Mouse (Mus musculus): ENCODE results near the gene Olfr250. TPM values are rescaled to one million over a fixed set of nuclear protein-coding genes. Genes with fewer than 3 reads are reported as not detected.
"Not testable (repeated sequence)": the region's sequence is repeated elsewhere in the genome, so short reads cannot be mapped to it uniquely, and the experiment has no call there.

The Olfr250 gene
- polyA plus RNA-seq (2016; fragmentation: Nextera tagmentation; extraction: Ambion mirVana), result not detected in 2 replicates

- no peak within 1 kb of the TSS for H3K4me3 ChIP-seq
- 95% methylated on average over 2 of the region's 2 CpGs for WGBS
- H3K27me3 ChIP-seq (ENCODE audit: low read depth, poor library complexity, severe bottlenecking), result no peaks in the 10 kb centered on the region
- no peak within 1 kb of the TSS for H3K27ac ChIP-seq (replicated peaks)
- no peaks in the 10 kb centered on the region for H3K4me1 ChIP-seq
- DNase-seq (ENCODE audit: low spot score), result no peak
- no peaks in the 10 kb centered on the region for H3K9me3 ChIP-seq (replicated peaks)
- H3K36me3 ChIP-seq, result no peaks in the 10 kb centered on the region
These were observed at the start of gene Olfr250 for GRCm38 (mm10) chr9:38366596-38366995. Gene Olfr250 (plus strand): TSS chr9:38366896.

- H3K9me3 ChIP-seq (replicated peaks), result no peaks in the 10 kb centered on the region
- no peaks in the 10 kb centered on the region for H3K4me1 ChIP-seq
- 86% methylated on average over 3 of the region's 3 CpGs for WGBS
- H3K4me3 ChIP-seq, result no peak within 1 kb of the TSS
- H3K36me3 ChIP-seq, result no peaks in the 10 kb centered on the region
- DNase-seq (ENCODE audit: low spot score), result no peak
- no peaks in the 10 kb centered on the region for H3K27me3 ChIP-seq (ENCODE audit: low read depth, poor library complexity, severe bottlenecking)
- H3K27ac ChIP-seq (replicated peaks), result no peak within 1 kb of the TSS
These were observed 37.9 kb upstream of the Olfr250 start, which contains the start of gene Olfr25 for GRCm38 (mm10) chr9:38328760-38329159. Gene Olfr25 (plus strand): TSS chr9:38329060.

GRCm38 (mm10) chr9:38348111-38348510 lies 18.6 kb upstream of the Olfr250 start, which contains the start of gene Olfr898:
Gene Olfr898 (plus strand): TSS chr9:38348411.
- no peak within 1 kb of the TSS for H3K4me3 ChIP-seq
- no peaks in the 10 kb centered on the region for H3K27me3 ChIP-seq (ENCODE audit: low read depth, poor library complexity, severe bottlenecking)
- no peaks in the 10 kb centered on the region for H3K4me1 ChIP-seq
- DNase-seq (ENCODE audit: low spot score), result no peak
- H3K27ac ChIP-seq (replicated peaks), result no peak within 1 kb of the TSS
- WGBS, result 96% methylated on average over 4 of the region's 4 CpGs
- no peaks in the 10 kb centered on the region for H3K36me3 ChIP-seq
- H3K9me3 ChIP-seq (replicated peaks), result no peaks in the 10 kb centered on the region

GRCm38 (mm10) chr9:38376786-38377185 lies 10.1 kb downstream of the Olfr250 start, which contains the start of gene Olfr251:
Gene Olfr251 (plus strand): TSS chr9:38377086.
- no peak for DNase-seq (ENCODE audit: low spot score)
- H3K4me1 ChIP-seq, result no peaks in the 10 kb centered on the region
- no peak within 1 kb of the TSS for H3K27ac ChIP-seq (replicated peaks)
- no peaks in the 10 kb centered on the region for H3K27me3 ChIP-seq (ENCODE audit: low read depth, poor library complexity, severe bottlenecking)
- H3K4me3 ChIP-seq, result no peak within 1 kb of the TSS
- 79% methylated on average over 2 of the region's 2 CpGs for WGBS
- no peaks in the 10 kb centered on the region for H3K36me3 ChIP-seq
- no peaks in the 10 kb centered on the region for H3K9me3 ChIP-seq (replicated peaks)

GRCm38 (mm10) chr9:38401398-38401797 lies 34.7 kb downstream of the Olfr250 start, which contains the start of gene Olfr147:
Gene Olfr147 (plus strand): TSS chr9:38401698.
- no peak within 1 kb of the TSS for H3K27ac ChIP-seq (replicated peaks)
- H3K36me3 ChIP-seq, result no peaks in the 10 kb centered on the region
- H3K4me3 ChIP-seq, result no peak within 1 kb of the TSS
- DNase-seq (ENCODE audit: low spot score), result no peak
- no peaks in the 10 kb centered on the region for H3K27me3 ChIP-seq (ENCODE audit: low read depth, poor library complexity, severe bottlenecking)
- no peaks in the 10 kb centered on the region for H3K9me3 ChIP-seq (replicated peaks)
- WGBS, result 84% methylated on average over 1 of the region's 1 CpGs
- H3K4me1 ChIP-seq, result no peaks in the 10 kb centered on the region

- not testable (repeated sequence) for DNase-seq (ENCODE audit: low spot score); H3K27ac ChIP-seq (replicated peaks); H3K4me1 ChIP-seq; H3K36me3 ChIP-seq; H3K9me3 ChIP-seq (replicated peaks); H3K4me3 ChIP-seq; H3K27me3 ChIP-seq (ENCODE audit: low read depth, poor library complexity, severe bottlenecking)
- WGBS, result 94% methylated on average over 3 of the region's 3 CpGs
These were observed 40.8 kb downstream of the Olfr250 start for GRCm38 (mm10) chr9:38407502-38407901.

- not testable (repeated sequence) for H3K27ac ChIP-seq (replicated peaks); H3K36me3 ChIP-seq; H3K4me1 ChIP-seq; H3K4me3 ChIP-seq; H3K27me3 ChIP-seq (ENCODE audit: low read depth, poor library complexity, severe bottlenecking); DNase-seq (ENCODE audit: low spot score)
- H3K9me3 ChIP-seq (replicated peaks), result peaks cover 21% of the 10 kb centered on the region
- WGBS, result 94% methylated on average over 14 of the region's 14 CpGs
These were observed 46.8 kb downstream of the Olfr250 start for GRCm38 (mm10) chr9:38413502-38413901.

Other genes with a start within 250 kb of the Olfr250 start
- not detected in 2 replicates for gene Olfr890, start 224.4 kb upstream of the Olfr250 start, polyA plus RNA-seq (2016; fragmentation: Nextera tagmentation; extraction: Ambion mirVana)
- not detected in 2 replicates for gene Olfr891, start 186.1 kb upstream of the Olfr250 start, polyA plus RNA-seq (2016; fragmentation: Nextera tagmentation; extraction: Ambion mirVana)
- not detected in 2 replicates for gene Olfr893, start 158.5 kb upstream of the Olfr250 start, polyA plus RNA-seq (2016; fragmentation: Nextera tagmentation; extraction: Ambion mirVana)
- gene Olfr894, start 148.8 kb upstream of the Olfr250 start, polyA plus RNA-seq (2016; fragmentation: Nextera tagmentation; extraction: Ambion mirVana), result not detected in 2 replicates
- not detected in 2 replicates for gene Olfr143, start 114.1 kb upstream of the Olfr250 start, polyA plus RNA-seq (2016; fragmentation: Nextera tagmentation; extraction: Ambion mirVana)
- not detected in 2 replicates for gene Olfr895, start 99.0 kb upstream of the Olfr250 start, polyA plus RNA-seq (2016; fragmentation: Nextera tagmentation; extraction: Ambion mirVana)
- gene Olfr896-ps1, start 75.8 kb upstream of the Olfr250 start, polyA plus RNA-seq (2016; fragmentation: Nextera tagmentation; extraction: Ambion mirVana), result not detected in 2 replicates
- gene Olfr25, start 37.8 kb upstream of the Olfr250 start, polyA plus RNA-seq (2016; fragmentation: Nextera tagmentation; extraction: Ambion mirVana), result not detected in 2 replicates
- gene Olfr898, start 18.5 kb upstream of the Olfr250 start, polyA plus RNA-seq (2016; fragmentation: Nextera tagmentation; extraction: Ambion mirVana), result not detected in 2 replicates
- gene Olfr251, start 10.2 kb downstream of the Olfr250 start, polyA plus RNA-seq (2016; fragmentation: Nextera tagmentation; extraction: Ambion mirVana), result not detected in 2 replicates
- not detected in 2 replicates for gene Olfr147, start 34.8 kb downstream of the Olfr250 start, polyA plus RNA-seq (2016; fragmentation: Nextera tagmentation; extraction: Ambion mirVana)
- gene Olfr901, start 62.6 kb downstream of the Olfr250 start, polyA plus RNA-seq (2016; fragmentation: Nextera tagmentation; extraction: Ambion mirVana), result not detected in 2 replicates
- gene Olfr902, start 80.8 kb downstream of the Olfr250 start, polyA plus RNA-seq (2016; fragmentation: Nextera tagmentation; extraction: Ambion mirVana), result not detected in 2 replicates
- gene Olfr904, start 96.2 kb downstream of the Olfr250 start, polyA plus RNA-seq (2016; fragmentation: Nextera tagmentation; extraction: Ambion mirVana), result not detected in 2 replicates
- not detected in 2 replicates for gene Olfr905, start 104.2 kb downstream of the Olfr250 start, polyA plus RNA-seq (2016; fragmentation: Nextera tagmentation; extraction: Ambion mirVana)
- not detected in 2 replicates for gene Olfr906, start 120.2 kb downstream of the Olfr250 start, polyA plus RNA-seq (2016; fragmentation: Nextera tagmentation; extraction: Ambion mirVana)
- gene Olfr907, start 128.9 kb downstream of the Olfr250 start, polyA plus RNA-seq (2016; fragmentation: Nextera tagmentation; extraction: Ambion mirVana), result not detected in 2 replicates
- not detected in 2 replicates for gene Olfr911-ps1, start 154.7 kb downstream of the Olfr250 start, polyA plus RNA-seq (2016; fragmentation: Nextera tagmentation; extraction: Ambion mirVana)
- not detected in 2 replicates for gene Olfr910, start 171.0 kb downstream of the Olfr250 start, polyA plus RNA-seq (2016; fragmentation: Nextera tagmentation; extraction: Ambion mirVana)
- not detected in 2 replicates for gene Olfr912, start 213.3 kb downstream of the Olfr250 start, polyA plus RNA-seq (2016; fragmentation: Nextera tagmentation; extraction: Ambion mirVana)
- not detected in 2 replicates for gene Olfr913, start 225.9 kb downstream of the Olfr250 start, polyA plus RNA-seq (2016; fragmentation: Nextera tagmentation; extraction: Ambion mirVana)
- not detected in 2 replicates for gene Olfr914, start 238.2 kb downstream of the Olfr250 start, polyA plus RNA-seq (2016; fragmentation: Nextera tagmentation; extraction: Ambion mirVana)

Data from midbrain, embryonic 10.5 days (tissue).